Mouse (Mus musculus) G1E (cell line): ENCODE data around the gene Rps6kc1. TPM values are rescaled to one million over a fixed set of nuclear protein-coding genes. Genes with fewer than 3 reads are reported as not detected.

ENCODE experiments used
- ATAC-seq: 2 replicates; pipeline ENCODE4 v1.8.0; 2016; ENCODE audit warnings: mild to moderate bottlenecking; ENCODE audit not compliant: insufficient number of reproducible peaks, poor library complexity, low FRiP score, severe bottlenecking; ENCODE audit errors: extremely low read depth
- DNase-seq: peaks from one replicate; pipeline ENCODE4 v3.0.0; 2012; ENCODE audit warnings: low spot score
- H3K27me3 ChIP-seq: 2 replicates; pipeline ENCODE4 v1.6.1; 2012; ENCODE audit warnings: mild to moderate bottlenecking, low read length, inconsistent platforms; ENCODE audit not compliant: insufficient read depth
- H3K36me3 ChIP-seq: replicated peaks from 2 replicates; pipeline ENCODE3; 2012; ENCODE audit warnings: mild to moderate bottlenecking, inconsistent platforms
- H3K4me1 ChIP-seq: 2 replicates; pipeline ENCODE4 v1.6.1; 2012; ENCODE audit warnings: low read depth, low read length, inconsistent platforms, mixed read lengths; ENCODE audit not compliant: insufficient read depth
- H3K4me3 ChIP-seq: 2 replicates; pipeline ENCODE4 v1.5.1; 2012; ENCODE audit warnings: low read depth, mild to moderate bottlenecking, inconsistent platforms, low read length, moderate library complexity, mixed read lengths
- H3K9me3 ChIP-seq: replicated peaks from 2 replicates; pipeline ENCODE4 v1.6.1; 2012; ENCODE audit warnings: inconsistent platforms
- CTCF ChIP-seq: IDR thresholded peaks from 2 replicates; pipeline ENCODE4 v1.5.1; 2012; ENCODE audit warnings: low read depth, low read length, inconsistent platforms, mixed read lengths
- GATA1 ChIP-seq: IDR thresholded peaks from 2 replicates; pipeline ENCODE4 v1.6.1; 2012; ENCODE audit warnings: borderline replicate concordance, low read length, inconsistent platforms, mixed read lengths
- GATA2 ChIP-seq: IDR thresholded peaks from 2 replicates; pipeline ENCODE4 v1.6.1; 2012; ENCODE audit warnings: low read depth, low read length, inconsistent platforms, borderline replicate concordance
- POLR2AphosphoS5 ChIP-seq: IDR thresholded peaks from 2 replicates; pipeline ENCODE4 v1.6.1; 2012; ENCODE audit warnings: low read depth, low read length, inconsistent platforms; ENCODE audit not compliant: insufficient replicate concordance
- TAL1 ChIP-seq: conservative IDR thresholded peaks from 2 replicates; pipeline ENCODE4 v1.6.1; 2012; ENCODE audit warnings: low read depth, low read length, inconsistent platforms, mixed read lengths
- polyA plus RNA-seq: library from polyadenylated mRNA; stranded (reverse); fragments of >175 nt; gene quantifications from 2 replicates; pipeline ENCODE4 v1.2.3, GENCODE M21; 2012
- total RNA-seq, 2 experiments: library from RNA; stranded (forward) in 1 of 2; stranded (reverse) in 1 of 2; fragments of 200-1000 nt in 1 of 2; fragments of >200 nt in 1 of 2; fragmentation: Nextera tagmentation in 1 of 2; gene quantifications; 2 replicates each; pipeline ENCODE4 v1.2.3; 2014 to 2017

Rps6kc1 gene
- total and polyA plus RNA-seq, 3 experiments, result 15.2 to 31.4 (median 16.5) TPM

GRCm38 (mm10) chr1:190729516-190730088 is 182.0 kb downstream of the Rps6kc1 start:
- ATAC-seq (no peak), DNase-seq (no peak)
- H3K27me3 ChIP-seq, result no peaks in the 10 kb centered on the region
- TF ChIP-seq POLR2AphosphoS5, result no peak
- no peak for TF ChIP-seq GATA2
- no peak for TF ChIP-seq CTCF
- TF ChIP-seq TAL1, result no peak
- no peak for TF ChIP-seq GATA1
- no peak overlapping the region for H3K4me3 ChIP-seq
- H3K9me3 ChIP-seq, result peaks cover 30% of the 10 kb centered on the region
- no peaks in the 10 kb centered on the region for H3K4me1 ChIP-seq
- no peaks in the 10 kb centered on the region for H3K36me3 ChIP-seq

- TF ChIP-seq CTCF (no peak), TAL1 (no peak), GATA1 (no peak), GATA2 (no peak), POLR2AphosphoS5 (no peak)
- DNase-seq, result no peak
- no peaks in the 10 kb centered on the region for H3K36me3 ChIP-seq
- H3K4me1 ChIP-seq, result no peaks in the 10 kb centered on the region
- H3K27me3 ChIP-seq, result no peaks in the 10 kb centered on the region; the same call in 1 of the 2 replicates
- H3K4me3 ChIP-seq, result no peak overlapping the region
- ATAC-seq, result no peak
- peaks cover 42% of the 10 kb centered on the region for H3K9me3 ChIP-seq
Measured at GRCm38 (mm10) chr1:190728111-190728651, 183.4 kb downstream of the Rps6kc1 start.

GRCm38 (mm10) chr1:190727385-190727784 is 184.2 kb downstream of the Rps6kc1 start:
- Histone ChIP-seq H3K4me3 (no peak overlapping the region), H3K9me3 (peaks cover 39% of the 10 kb centered on the region), H3K27me3 (no peaks in the 10 kb centered on the region; the same call in 1 of the 2 replicates), H3K36me3 (no peaks in the 10 kb centered on the region), H3K4me1 (no peaks in the 10 kb centered on the region)
- ATAC-seq (no peak), DNase-seq (no peak)
- TF ChIP-seq POLR2AphosphoS5 (no peak), TAL1 (no peak), GATA1 (no peak), GATA2 (no peak), CTCF (no peak)

- H3K4me1 ChIP-seq, result no peaks in the 10 kb centered on the region
- no peaks in the 10 kb centered on the region; the same call in 1 of the 2 replicates for H3K27me3 ChIP-seq
- no peaks in the 10 kb centered on the region for H3K36me3 ChIP-seq
- DNase-seq (no peak), ATAC-seq (no peak)
- TF ChIP-seq POLR2AphosphoS5, result no peak
- no peak for TF ChIP-seq GATA2
- TF ChIP-seq TAL1, result no peak
- H3K4me3 ChIP-seq, result no peak overlapping the region
- peaks cover 36% of the 10 kb centered on the region for H3K9me3 ChIP-seq
Measured at GRCm38 (mm10) chr1:190724591-190725380, 186.8 kb downstream of the Rps6kc1 start.

- no peak for TF ChIP-seq POLR2AphosphoS5
- Histone ChIP-seq H3K36me3 (no peaks in the 10 kb centered on the region), H3K4me3 (no peak overlapping the region), H3K4me1 (no peaks in the 10 kb centered on the region), H3K9me3 (peaks cover 36% of the 10 kb centered on the region), H3K27me3 (no peaks in the 10 kb centered on the region; the same call in 1 of the 2 replicates)
- DNase-seq (no peak), ATAC-seq (no peak)
Measured at GRCm38 (mm10) chr1:190723926-190724430, 187.6 kb downstream of the Rps6kc1 start.

- H3K4me3 ChIP-seq, result no peak overlapping the region
- TF ChIP-seq TAL1 (no peak), POLR2AphosphoS5 (no peak), GATA1 (no peak), CTCF (no peak), GATA2 (no peak)
Measured at GRCm38 (mm10) chr1:190713848-190714247, 197.7 kb downstream of the Rps6kc1 start.

More at GRCm38 (mm10) chr1:190713848-190714247, 197.7 kb downstream of the Rps6kc1 start:
- H3K36me3 ChIP-seq, result no peaks in the 10 kb centered on the region
- no peaks in the 10 kb centered on the region for H3K4me1 ChIP-seq
- ATAC-seq (no peak), DNase-seq (no peak)
- peaks cover 43% of the 10 kb centered on the region for H3K9me3 ChIP-seq
- no peaks in the 10 kb centered on the region for H3K27me3 ChIP-seq
